Mouse (Mus musculus) kidney, embryonic 16.5 days (tissue): ENCODE results near the gene Map4k2. TPM values are rescaled to one million over a fixed set of nuclear protein-coding genes. Genes with fewer than 3 reads are reported as not detected.
"Not testable (repeated sequence)": the region's sequence is repeated elsewhere in the genome, so short reads cannot be mapped to it uniquely, and the experiment has no call there.

Experiments used
- ATAC-seq: fragments of 200-750 bp; cut with Nextera tagmentation; 2 replicates; pipeline ENCODE4 v1.8.0; 2017; ENCODE audit warnings: moderate TSS enrichment; ENCODE audit not compliant: low FRiP score, low TSS enrichment
- H3K27ac ChIP-seq: fragments of 300-500 bp; sonication (generic); 2 replicates; pipeline ENCODE4 v1.5.1; 2014; ENCODE audit warnings: low read length
- H3K27me3 ChIP-seq: fragments of 300-500 bp; sonication (generic); 2 replicates; pipeline ENCODE4 v1.6.1; 2014; ENCODE audit warnings: low read length, control low read depth, mixed read lengths; ENCODE audit not compliant: insufficient read depth
- H3K36me3 ChIP-seq: fragments of 300-500 bp; sonication (generic); 2 replicates; pipeline ENCODE4 v1.6.1; 2014; ENCODE audit warnings: low read length, control low read depth, mixed read lengths; ENCODE audit not compliant: insufficient read depth
- H3K4me1 ChIP-seq: fragments of 300-500 bp; sonication (generic); 2 replicates; pipeline ENCODE4 v1.6.1; 2014; ENCODE audit warnings: low read length, control low read depth, mixed read lengths; ENCODE audit not compliant: insufficient read depth
- H3K4me2 ChIP-seq: fragments of 300-500 bp; sonication (generic); replicated peaks from 2 replicates; pipeline ENCODE4 v1.6.1; 2014; ENCODE audit warnings: low read depth, low read length
- H3K4me3 ChIP-seq: fragments of 300-500 bp; sonication (generic); 2 replicates; pipeline ENCODE4 v1.5.1; 2014; ENCODE audit warnings: mild to moderate bottlenecking, low read length
- H3K9ac ChIP-seq: fragments of 300-500 bp; sonication (generic); replicated peaks from 2 replicates; pipeline ENCODE4 v1.6.1; 2014; ENCODE audit warnings: low read length
- H3K9me3 ChIP-seq: fragments of 300-500 bp; sonication (generic); 2 replicates; pipeline ENCODE4 v1.6.1; 2016; ENCODE audit warnings: low read length, control low read depth
- WGBS: fragments of 180-500 bp; shearing (Covaris S2); extraction: QIAGEN DNeasy Blood & Tissue Kit; methylation state at CpG from one replicate; pipeline ENCODE4 v1.1.7; 2014; 5-methylcytosine and 5-hydroxymethylcytosine counted together
- polyA plus RNA-seq: library from polyadenylated mRNA; unstranded; fragments of >200 nt; fragmentation: Nextera tagmentation; extraction: Ambion mirVana; gene quantifications from 2 replicates; pipeline ENCODE4 v1.2.1, GENCODE M21; 2015

Gene Map4k2
- polyA plus RNA-seq, 1 experiment from 2014 or later, result 25.9 TPM

GRCm38 (mm10) chr19:6302522-6302921 lies 38.4 kb upstream of the Map4k2 start:
- Histone ChIP-seq H3K4me2 (no peak overlapping the region), H3K27me3 (no peaks in the 10 kb centered on the region), H3K4me1 (peaks cover 13% of the 10 kb centered on the region), H3K27ac (no peak overlapping the region), H3K36me3 (peaks cover 25% of the 10 kb centered on the region), H3K9ac (no peak overlapping the region), H3K4me3 (no peak overlapping the region), H3K9me3 (no peaks in the 10 kb centered on the region)
- no peak for ATAC-seq
- 23% methylated on average over 4 of the region's 4 CpGs for WGBS

- Histone ChIP-seq H3K9me3 (no peaks in the 10 kb centered on the region), H3K27me3 (no peaks in the 10 kb centered on the region), H3K4me2 (no peak overlapping the region), H3K4me1 (peaks cover 14% of the 10 kb centered on the region), H3K9ac (peak overlapping the region; percentile 22; the same call in 1 of the 2 replicates), H3K4me3 (no peak overlapping the region), H3K27ac (no peak overlapping the region), H3K36me3 (peaks cover 12% of the 10 kb centered on the region; the same call in 1 of the 2 replicates)
- no peak for ATAC-seq
- WGBS, result 80% methylated on average over 6 of the region's 6 CpGs
Measured at GRCm38 (mm10) chr19:6303831-6304230, 37.1 kb upstream of the Map4k2 start.

DNA sequence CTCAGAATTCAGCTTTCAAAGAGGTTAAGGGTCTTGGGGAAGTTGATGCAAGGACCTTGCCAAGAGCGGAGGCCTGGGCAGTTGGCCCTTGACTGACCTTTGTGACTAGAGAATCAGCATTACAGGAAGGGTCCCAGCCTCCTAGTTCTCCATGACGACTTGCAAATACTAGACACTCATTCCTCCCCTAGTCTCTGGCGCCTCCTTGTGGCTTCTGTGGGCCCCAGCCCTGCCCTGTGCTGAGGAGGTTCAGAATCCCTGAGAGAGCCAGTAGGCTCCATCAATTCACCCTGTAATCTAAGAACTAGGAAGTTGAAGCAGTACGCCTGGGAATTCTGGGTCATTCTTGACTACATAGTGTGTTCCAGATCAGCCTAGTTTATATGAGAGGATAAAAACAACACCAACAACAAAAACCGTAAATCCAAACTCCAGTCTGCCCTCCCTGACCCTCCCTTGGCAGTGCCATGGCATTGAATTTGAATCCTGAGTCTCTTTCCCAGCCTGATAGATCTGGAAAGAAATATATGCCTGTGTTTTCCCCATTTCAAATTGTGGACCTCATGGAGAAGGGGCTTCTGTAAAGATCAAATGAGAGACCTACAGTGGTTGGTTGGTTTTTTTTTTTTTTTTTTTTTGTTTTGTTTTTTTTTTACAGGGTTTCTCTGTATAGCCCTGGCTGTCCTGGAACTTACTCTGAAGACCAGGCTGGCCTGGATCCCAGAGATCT lies 36.0 kb upstream of the Map4k2 start:
- no peaks in the 10 kb centered on the region for H3K9me3 ChIP-seq
- ATAC-seq, result peak; percentile 77
- H3K36me3 ChIP-seq, result peaks cover 1% of the 10 kb centered on the region; the same call in 1 of the 2 replicates
- no peaks in the 10 kb centered on the region for H3K27me3 ChIP-seq
- no peak overlapping the region for H3K9ac ChIP-seq
- H3K4me2 ChIP-seq, result no peak overlapping the region
- 21% methylated on average over 5 of the region's 5 CpGs for whole genome bisulfite sequencing
- peaks cover 14% of the 10 kb centered on the region for H3K4me1 ChIP-seq
- H3K4me3 ChIP-seq, result no peak overlapping the region
- no peak overlapping the region for H3K27ac ChIP-seq

DNA sequence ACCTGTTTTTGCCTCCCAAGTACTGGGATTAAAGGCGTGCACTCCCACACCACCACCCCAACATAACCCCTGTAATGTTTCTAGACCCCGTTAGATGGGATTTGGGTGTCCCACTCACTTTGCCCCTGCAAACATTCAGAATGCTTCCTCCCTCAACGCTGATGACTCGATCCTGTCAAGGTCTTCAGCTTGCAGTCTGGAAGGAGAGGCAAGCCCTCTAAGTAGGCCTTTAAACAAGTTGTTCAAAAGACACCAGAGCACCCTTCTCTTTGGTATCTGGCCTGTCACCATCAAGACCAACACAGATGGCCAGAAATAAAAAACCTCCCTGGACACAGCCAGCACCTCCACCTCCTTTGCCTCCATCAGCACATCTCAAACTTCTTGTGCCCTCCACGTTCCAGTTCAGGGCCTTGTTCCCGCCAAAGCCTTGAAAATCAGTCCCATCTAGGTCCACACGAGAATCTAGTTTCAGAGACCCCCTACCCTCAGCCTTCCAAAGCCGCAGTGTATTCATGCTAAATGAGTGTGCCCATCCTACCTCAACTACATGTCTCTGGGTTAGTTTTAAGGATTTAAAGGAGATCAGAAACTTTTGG lies 35.3 kb upstream of the Map4k2 start:
- Histone ChIP-seq H3K4me3 (peak overlapping the region; percentile 70), H3K9ac (peak overlapping the region; percentile 85), H3K4me2 (peak overlapping the region; percentile 66), H3K9me3 (no peaks in the 10 kb centered on the region), H3K36me3 (no peaks in the 10 kb centered on the region; the same call in 1 of the 2 replicates), H3K27me3 (no peaks in the 10 kb centered on the region), H3K4me1 (peaks cover 14% of the 10 kb centered on the region), H3K27ac (peak overlapping the region; percentile 87)
- WGBS, result 55% methylated on average over 8 of the region's 8 CpGs
- no peak for ATAC-seq

- under 1% methylated on average over 36 of the region's 38 CpGs for WGBS
- Histone ChIP-seq H3K9ac (peak within 1 kb of the TSS; percentile 85), H3K9me3 (no peaks in the 10 kb centered on the region), H3K27ac (peak within 1 kb of the TSS; percentile 87), H3K4me2 (peak within 1 kb of the TSS; percentile 66), H3K4me3 (peak within 1 kb of the TSS; percentile 70), H3K36me3 (no peaks in the 10 kb centered on the region; the same call in 1 of the 2 replicates), H3K27me3 (no peaks in the 10 kb centered on the region), H3K4me1 (peaks cover 14% of the 10 kb centered on the region)
- ATAC-seq, result peak; percentile 81
Measured at GRCm38 (mm10) chr19:6306137-6306551, 34.8 kb upstream of the Map4k2 start, which contains the start of gene Cdc42bpg. Gene Cdc42bpg, plus strand, starts transcription at chr19:6306456.

DNA sequence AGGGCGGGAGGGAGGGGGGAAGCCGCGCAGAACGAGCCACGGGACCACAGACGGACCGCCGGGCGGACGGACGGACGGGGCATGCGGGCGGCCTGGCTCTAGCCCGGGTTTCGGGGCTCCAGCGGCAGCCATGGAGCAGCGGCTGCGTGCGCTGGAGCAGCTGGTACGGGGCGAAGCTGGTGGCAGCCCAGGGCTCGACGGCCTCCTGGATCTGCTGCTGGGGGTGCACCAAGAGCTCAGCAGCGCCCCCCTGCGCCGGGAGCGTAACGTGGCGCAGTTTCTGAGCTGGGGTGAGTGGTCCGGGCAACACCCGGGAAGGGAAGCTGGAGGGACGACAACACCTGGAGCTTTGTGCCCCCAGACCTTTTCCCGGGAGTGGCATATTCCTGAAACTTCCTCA lies 34.3 kb upstream of the Map4k2 start:
- no peaks in the 10 kb centered on the region; the same call in 1 of the 2 replicates for H3K36me3 ChIP-seq
- H3K27me3 ChIP-seq, result no peaks in the 10 kb centered on the region
- peak overlapping the region; percentile 85 for H3K9ac ChIP-seq
- peak overlapping the region; percentile 66 for H3K4me2 ChIP-seq
- H3K4me1 ChIP-seq, result peaks cover 14% of the 10 kb centered on the region
- ATAC-seq, result peak; percentile 63
- 1% methylated on average over 32 of the region's 34 CpGs for WGBS
- peak overlapping the region; percentile 70 for H3K4me3 ChIP-seq
- H3K9me3 ChIP-seq, result no peaks in the 10 kb centered on the region
- H3K27ac ChIP-seq, result peak overlapping the region; percentile 87

DNA sequence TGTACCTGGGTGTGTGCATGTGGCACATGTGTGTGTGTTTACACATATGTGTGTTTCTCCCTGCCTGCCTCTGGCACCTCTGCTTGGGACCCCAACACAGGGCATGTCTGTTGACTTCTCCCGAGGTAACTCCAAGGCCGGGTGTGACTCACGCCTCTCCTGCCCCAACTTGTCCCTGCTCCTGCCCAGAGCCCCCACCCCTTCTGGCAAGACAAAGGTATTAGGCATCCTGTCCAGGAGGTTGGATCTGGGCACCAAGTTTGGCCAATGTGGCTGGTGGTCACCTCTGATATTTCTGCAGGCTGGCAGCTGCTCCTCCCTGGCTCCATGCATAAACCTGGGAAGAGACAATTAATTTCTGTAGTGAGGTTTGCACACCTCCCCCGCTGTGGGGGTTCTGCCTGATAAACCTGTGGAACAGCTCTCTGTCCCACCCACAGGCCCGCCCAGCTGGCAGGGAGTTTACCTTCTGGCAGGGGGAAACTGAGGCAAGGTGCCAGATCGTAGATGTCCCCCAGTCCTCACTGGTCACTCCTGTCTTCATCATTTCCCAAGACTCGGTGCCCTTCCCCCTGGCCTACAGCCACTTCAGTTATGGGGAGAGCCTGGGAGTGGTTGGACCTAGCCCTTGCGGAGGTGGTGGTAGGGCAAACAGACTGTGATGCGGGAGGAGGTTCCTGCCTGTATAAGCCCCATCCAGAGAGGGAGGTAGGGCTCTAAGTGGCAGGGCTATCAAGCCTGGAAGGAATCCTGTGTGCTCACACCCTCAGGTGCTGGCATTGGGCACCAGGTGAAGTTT lies 33.0 kb upstream of the Map4k2 start:
- no peak for ATAC-seq
- Histone ChIP-seq H3K4me3 (no peak overlapping the region), H3K9me3 (no peaks in the 10 kb centered on the region), H3K4me1 (peaks cover 14% of the 10 kb centered on the region), H3K36me3 (peaks cover 7% of the 10 kb centered on the region; the same call in 1 of the 2 replicates), H3K4me2 (peak overlapping the region; percentile 66; the same call in 1 of the 2 replicates), H3K9ac (0 out of 2 replicates have a peak overlapping the region, but pooled peaks have one; percentile 6), H3K27ac (no peak overlapping the region), H3K27me3 (no peaks in the 10 kb centered on the region)
- 80% methylated on average over 9 of the region's 9 CpGs for WGBS

- H3K27ac ChIP-seq, result no peak overlapping the region
- no peaks in the 10 kb centered on the region for H3K9me3 ChIP-seq
- 91% methylated on average over 5 of the region's 5 CpGs for WGBS
- H3K4me2 ChIP-seq, result no peak overlapping the region
- H3K4me3 ChIP-seq, result no peak overlapping the region
- no peak overlapping the region for H3K9ac ChIP-seq
- H3K4me1 ChIP-seq, result peaks cover 14% of the 10 kb centered on the region
- peaks cover 23% of the 10 kb centered on the region for H3K36me3 ChIP-seq
- no peak for ATAC-seq
- H3K27me3 ChIP-seq, result no peaks in the 10 kb centered on the region
Measured at GRCm38 (mm10) chr19:6310181-6310580, 30.8 kb upstream of the Map4k2 start.

GRCm38 (mm10) chr19:6311783-6312182 lies 29.2 kb upstream of the Map4k2 start:
- not testable (repeated sequence) for H3K4me1 ChIP-seq, H3K4me3 ChIP-seq, H3K27me3 ChIP-seq, H3K9ac ChIP-seq, ATAC-seq, H3K4me2 ChIP-seq, H3K27ac ChIP-seq, H3K9me3 ChIP-seq
- WGBS, result 85% methylated on average over 3 of the region's 3 CpGs
- peaks cover 35% of the 10 kb centered on the region for H3K36me3 ChIP-seq
